Mouse (Mus musculus) liver, embryonic 14.5 days (tissue): Measurements from ENCODE around the gene F12. TPM values are rescaled to one million over a fixed set of nuclear protein-coding genes. Genes with fewer than 3 reads are reported as not detected.

Experiments used
- ATAC-seq: fragments of 200-750 bp; cut with Nextera tagmentation; 2 replicates; pipeline ENCODE4 v1.8.0; 2017; ENCODE audit warnings: moderate number of reproducible peaks, mild to moderate bottlenecking, moderate library complexity; ENCODE audit not compliant: insufficient read depth
- DNase-seq, 3 experiments: peaks; one replicate each; pipeline ENCODE4 v3.0.0-alpha.2; 2012 to 2013; ENCODE audit warnings: low read depth in 3 of 3, low spot score in 3 of 3
- H3K27ac ChIP-seq: fragments of 300-500 bp; sonication (generic); 2 replicates; pipeline ENCODE4 v1.5.1; 2014; ENCODE audit warnings: moderate library complexity, mild to moderate bottlenecking, control low read depth, inconsistent platforms
- H3K27me3 ChIP-seq: fragments of 300-500 bp; sonication (generic); 2 replicates; pipeline ENCODE4 v1.6.1; 2014; ENCODE audit warnings: mild to moderate bottlenecking, low read length, moderate library complexity; ENCODE audit not compliant: control insufficient read depth, insufficient read depth
- H3K36me3 ChIP-seq: fragments of 300-500 bp; sonication (generic); replicated peaks from 2 replicates; pipeline ENCODE4 v1.6.1; 2014; ENCODE audit warnings: low read depth; ENCODE audit not compliant: control insufficient read depth, insufficient read depth
- H3K4me1 ChIP-seq, 2 experiments: fragments of 200-500 bp in 1 of 2; fragments of 300-500 bp in 1 of 2; sonication (generic) in 1 of 2; replicated peaks; 2 replicates each; pipeline ENCODE4 v1.6.1; 2012 to 2014; ENCODE audit warnings: antibody characterized with exemption in 1 of 2, inconsistent platforms in 1 of 2, low read length in 1 of 2; ENCODE audit not compliant: control insufficient read depth in 2 of 2, insufficient read depth in 2 of 2
- H3K4me2 ChIP-seq: fragments of 300-500 bp; sonication (generic); 2 replicates; pipeline ENCODE4 v1.6.1; 2014; ENCODE audit warnings: low read depth, mild to moderate bottlenecking, control low read depth, moderate library complexity
- H3K4me3 ChIP-seq, 2 experiments: fragments of 200-500 bp in 1 of 2; fragments of 300-500 bp in 1 of 2; sonication (generic) in 1 of 2; 2 replicates each; pipeline ENCODE4 v1.5.1; 2012 to 2014; ENCODE audit warnings: low read depth in 2 of 2, low read length in 2 of 2, mild to moderate bottlenecking in 2 of 2, control low read depth in 1 of 2, inconsistent platforms in 1 of 2, moderate library complexity in 1 of 2; ENCODE audit not compliant: insufficient read depth in 1 of 2
- H3K9ac ChIP-seq: fragments of 300-500 bp; sonication (generic); replicated peaks from 2 replicates; pipeline ENCODE4 v1.6.1; 2014; ENCODE audit warnings: mild to moderate bottlenecking, control low read depth, moderate library complexity
- H3K9me3 ChIP-seq: fragments of 300-500 bp; sonication (generic); 2 replicates; pipeline ENCODE4 v1.6.1; 2016; ENCODE audit warnings: low read length, mixed read lengths; ENCODE audit not compliant: control insufficient read depth
- CTCF ChIP-seq: IDR thresholded peaks from 2 replicates; pipeline ENCODE4 v1.5.1; 2016; ENCODE audit warnings: antibody characterized with exemption, low read depth, control low read depth
- EP300 ChIP-seq: IDR thresholded peaks from 2 replicates; pipeline ENCODE4 v1.6.1; 2016; ENCODE audit warnings: antibody characterized with exemption, low read depth
- WGBS: fragments of 180-500 bp; shearing (Covaris S2); extraction: QIAGEN DNeasy Blood & Tissue Kit; methylation state at CpG from one replicate; pipeline ENCODE4 v1.1.7; 2014; ENCODE audit not compliant: insufficient replicate concordance; 5-methylcytosine and 5-hydroxymethylcytosine counted together
- polyA plus RNA-seq, 2 experiments: library from polyadenylated mRNA; depleted of rRNA in 1 of 2; stranded (reverse) in 1 of 2; unstranded in 1 of 2; fragments of >200 nt; fragmentation: Nextera tagmentation in 1 of 2; extraction: Ambion mirVana in 1 of 2; gene quantifications; 2 replicates each; pipeline versions ENCODE4 v1.2.1 to v1.2.3; 2012 to 2014

Gene F12
- polyA plus RNA-seq, 2 experiments: 53.4 to 72.0 TPM

DNA sequence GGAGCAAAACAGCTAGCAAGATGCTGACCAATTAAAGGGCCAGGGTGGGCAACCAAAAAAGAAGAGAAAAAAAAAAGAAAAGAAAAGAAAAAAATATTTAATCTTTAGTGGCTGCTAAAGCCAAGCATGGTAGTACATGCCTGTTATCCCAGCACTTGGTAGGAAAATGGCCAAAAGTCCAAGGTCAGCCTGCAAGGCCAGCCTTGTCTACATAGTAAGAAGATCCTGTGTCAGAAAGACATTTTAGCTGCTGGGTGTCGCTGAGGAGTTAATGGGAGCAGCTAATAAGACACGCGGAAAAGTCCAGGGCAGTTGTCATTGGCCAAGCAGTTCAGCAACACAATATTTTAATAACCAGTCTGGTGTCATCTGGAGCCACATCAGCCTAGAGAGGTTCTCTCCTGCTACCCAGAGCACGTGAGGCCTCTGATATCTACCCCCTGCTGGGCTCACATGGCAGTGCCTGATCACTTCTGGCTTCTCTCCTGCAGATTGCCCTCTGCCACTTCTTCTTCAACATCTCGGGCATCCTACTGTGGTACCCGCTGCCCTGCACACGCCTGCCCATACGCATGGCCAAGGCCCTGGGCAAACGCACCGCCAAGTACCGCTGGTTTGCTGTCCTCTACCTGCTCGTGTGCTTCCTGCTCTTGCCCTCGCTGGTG, 13.8 kb downstream of the F12 start:
- Histone ChIP-seq H3K9ac (no peak overlapping the region), H3K27me3 (peaks cover 11% of the 10 kb centered on the region)

DNA sequence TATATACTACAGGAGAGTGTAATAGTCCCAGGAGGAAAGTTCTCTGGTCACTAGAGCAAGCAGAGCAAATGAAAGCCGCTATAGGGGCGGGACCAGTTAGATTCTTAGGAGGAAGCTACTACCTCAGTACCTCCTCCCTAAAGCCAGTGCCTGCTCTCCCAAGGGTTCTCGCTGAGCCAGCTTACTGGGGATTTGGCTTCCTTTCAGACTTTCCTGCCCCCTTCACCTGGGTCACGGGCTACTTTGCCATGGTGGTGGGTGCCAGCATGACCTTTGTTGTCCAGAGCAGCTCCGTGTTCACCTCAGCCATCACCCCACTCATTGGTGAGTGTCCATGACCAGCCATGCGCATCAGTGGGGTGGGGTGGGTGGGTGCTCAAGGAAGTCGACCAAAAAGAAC, 14.8 kb downstream of the F12 start:
- peaks cover 6% of the 10 kb centered on the region for H3K27me3 ChIP-seq
- no peak for ATAC-seq
- H3K4me2 ChIP-seq: no peak overlapping the region
- WGBS: 53% methylated on average over 7 of the region's 7 CpGs
- H3K36me3 ChIP-seq: no peaks in the 10 kb centered on the region
- no peak for DNase-seq
- no peaks in the 10 kb centered on the region for H3K9me3 ChIP-seq
- H3K4me3 ChIP-seq: no peak overlapping the region
- H3K9ac ChIP-seq: no peak overlapping the region
- no peak overlapping the region for H3K27ac ChIP-seq
- TF ChIP-seq CTCF (no peak), EP300 (no peak)
- H3K4me1 ChIP-seq: no peaks in the 10 kb centered on the region

More for the DNA sequence above, 13.8 kb downstream of the F12 start:
- DNase-seq (no peak), ATAC-seq (no peak)
- WGBS: 57% methylated on average over 13 of the region's 13 CpGs
- Histone ChIP-seq H3K4me3 (no peak overlapping the region), H3K4me2 (no peak overlapping the region), H3K9me3 (no peaks in the 10 kb centered on the region), H3K27ac (no peak overlapping the region), H3K36me3 (no peaks in the 10 kb centered on the region), H3K4me1 (no peaks in the 10 kb centered on the region)
- no peak for TF ChIP-seq CTCF
- TF ChIP-seq EP300: no peak

DNA sequence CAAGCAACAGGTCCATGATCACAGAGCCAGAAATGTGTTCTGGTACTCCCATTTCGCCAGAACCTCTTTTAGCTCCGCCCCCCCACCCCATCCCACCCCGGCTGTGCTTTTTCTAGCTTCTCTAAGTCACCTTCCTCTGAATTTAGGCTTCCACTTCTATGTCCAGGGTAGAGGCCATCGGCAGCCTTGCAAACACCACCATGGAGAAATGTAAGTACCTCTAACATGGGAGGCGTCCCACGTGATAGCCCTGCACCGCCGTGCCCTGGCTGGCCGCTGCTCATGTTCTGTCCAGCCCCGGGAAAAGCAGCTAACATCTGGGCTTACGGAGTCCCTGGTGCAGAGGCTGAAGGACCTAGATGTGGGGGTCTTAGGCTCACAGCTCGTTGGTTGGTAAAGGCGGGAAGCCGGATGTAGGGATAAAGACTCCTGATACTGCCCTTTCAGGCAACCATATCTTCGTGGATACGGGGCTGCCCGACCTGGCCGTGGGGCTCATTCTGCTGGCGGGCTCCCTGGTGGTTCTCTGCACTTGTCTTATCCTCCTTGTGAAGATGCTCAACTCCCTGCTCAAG, 18.0 kb downstream of the F12 start:
- H3K9ac ChIP-seq: no peak overlapping the region
- peaks cover 11% of the 10 kb centered on the region for H3K27me3 ChIP-seq
- H3K27ac ChIP-seq: no peak overlapping the region
- 0 out of 4 replicates have a peak, but pooled peaks cover 0 to 2% of the 10 kb centered on the region in 2 experiments for H3K4me1 ChIP-seq
- no peak for ATAC-seq
- H3K4me2 ChIP-seq: no peak overlapping the region
- H3K4me3 ChIP-seq: no peak overlapping the region
- TF ChIP-seq EP300 (no peak), CTCF (no peak)
- no peaks in the 10 kb centered on the region for H3K9me3 ChIP-seq
- WGBS: 64% methylated on average over 19 of the region's 19 CpGs
- DNase-seq: no peak
- H3K36me3 ChIP-seq: no peaks in the 10 kb centered on the region

DNA sequence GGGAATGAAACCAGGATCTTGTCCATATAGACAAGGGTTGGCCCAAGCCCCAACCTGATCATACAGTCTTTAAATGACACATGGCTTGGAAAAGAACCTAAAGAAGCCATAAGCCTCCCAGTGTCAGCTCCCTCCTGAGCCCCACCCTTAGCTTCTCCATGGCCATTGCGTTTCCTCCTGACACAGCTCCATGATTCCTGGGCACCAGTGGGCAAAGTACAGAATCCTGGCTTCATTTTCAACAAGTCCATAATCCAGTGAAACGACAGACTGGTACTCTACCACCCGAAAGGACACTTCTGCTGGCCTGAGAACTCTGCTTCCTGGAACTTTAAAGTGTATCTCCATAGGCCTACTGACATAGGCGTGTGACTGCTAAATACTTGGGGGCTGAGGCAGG, 19.3 kb downstream of the F12 start:
- peaks cover 11% of the 10 kb centered on the region for H3K27me3 ChIP-seq
- WGBS: 53% methylated on average over 4 of the region's 4 CpGs

DNA sequence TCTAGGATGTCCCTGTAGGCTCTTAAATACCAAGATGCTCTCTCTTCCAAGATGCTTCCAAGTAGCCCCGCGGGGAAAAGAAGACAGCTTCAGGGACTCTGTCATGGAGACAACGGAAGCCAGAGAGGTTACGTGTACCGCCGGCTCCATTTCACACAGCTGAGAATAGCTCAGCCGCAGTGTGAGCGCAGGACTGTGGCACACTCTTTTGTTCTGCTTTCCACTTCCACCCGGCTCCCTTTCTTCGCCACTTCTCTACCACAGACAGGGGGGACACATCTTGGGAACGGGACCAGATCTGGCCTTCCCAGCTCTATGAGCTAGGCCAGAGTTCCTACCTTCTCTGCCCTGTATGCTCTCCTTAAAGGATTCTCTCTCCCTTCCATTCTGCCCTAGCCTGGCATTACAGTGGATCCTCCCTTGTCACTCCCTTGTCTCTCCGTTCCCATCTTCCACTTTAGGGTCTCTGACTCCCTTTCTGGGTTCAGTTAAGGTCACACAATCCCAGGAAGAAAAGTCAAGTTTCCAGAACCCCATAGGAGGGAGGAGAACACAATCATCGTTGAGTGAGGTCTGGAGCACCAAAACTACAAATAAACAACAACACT, 20.7 kb downstream of the F12 start:
- ATAC-seq: no peak
- 25% methylated on average over 13 of the region's 13 CpGs for WGBS
- peaks cover 11% of the 10 kb centered on the region for H3K27me3 ChIP-seq

More for the DNA sequence above, 19.3 kb downstream of the F12 start:
- TF ChIP-seq EP300: no peak
- no peak for TF ChIP-seq CTCF
- 0 out of 4 replicates have a peak, but pooled peaks cover 0 to 2% of the 10 kb centered on the region in 2 experiments for H3K4me1 ChIP-seq
- H3K4me2 ChIP-seq: no peak overlapping the region
- H3K4me3 ChIP-seq: no peak overlapping the region
- no peaks in the 10 kb centered on the region for H3K36me3 ChIP-seq
- no peak for DNase-seq
- H3K27ac ChIP-seq: no peak overlapping the region
- ATAC-seq: no peak
- no peaks in the 10 kb centered on the region for H3K9me3 ChIP-seq
- H3K9ac ChIP-seq: no peak overlapping the region

More for the DNA sequence above, 20.7 kb downstream of the F12 start:
- Histone ChIP-seq H3K36me3 (no peaks in the 10 kb centered on the region), H3K9ac (no peak overlapping the region), H3K9me3 (no peaks in the 10 kb centered on the region), H3K4me1 (0 out of 4 replicates have a peak, but pooled peaks cover 0 to 2% of the 10 kb centered on the region in 2 experiments), H3K27ac (no peak overlapping the region), H3K4me3 (no peak overlapping the region), H3K4me2 (no peak overlapping the region)
- DNase-seq: no peak
- TF ChIP-seq EP300: no peak
- TF ChIP-seq CTCF: no peak
